Mouse (Mus musculus) hematopoietic multipotent progenitor cell, adult 10-12 weeks (in vitro differentiated cells): ENCODE results near the gene Samt4. TPM values are rescaled to one million over a fixed set of nuclear protein-coding genes. Genes with fewer than 3 reads are reported as not detected.

Experiments used
- polyA plus RNA-seq: library from polyadenylated mRNA; stranded (reverse); fragments of >175 nt; gene quantifications from 2 replicates; pipeline ENCODE4 v1.2.3, GENCODE M21; 2012; ENCODE audit warnings: low replicate concordance

Samt4 gene
- not detected in 2 replicates for polyA plus RNA-seq

DNA sequence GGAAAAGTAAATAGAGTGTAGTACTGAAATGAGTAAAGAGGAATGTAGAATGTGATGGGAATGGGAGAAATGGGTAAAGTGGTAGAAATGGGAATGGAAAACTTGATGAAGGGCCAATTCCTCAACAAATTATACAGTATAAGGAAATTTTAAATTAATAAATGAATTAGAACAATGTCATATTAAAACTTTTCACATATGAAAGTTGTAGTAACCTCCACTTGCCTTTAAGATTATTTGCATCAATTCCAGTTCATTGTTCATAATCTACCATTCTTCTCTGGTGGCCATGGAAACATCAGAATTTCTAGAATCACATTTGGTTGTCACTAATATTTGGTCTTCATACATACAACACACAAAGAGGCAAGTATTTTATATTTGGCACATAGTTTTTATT, at the start of gene Samt4:
Gene Samt4 (plus strand): TSS at position 301 of the 400 bp plus-strand sequence.

Other genes starting within 250 kb of the Samt4 start
- not detected in 2 replicates for gene 4930524N10Rik, start 138.6 kb upstream of the Samt4 start, polyA plus RNA-seq
- not detected in 2 replicates for gene Samt2, start 97.4 kb downstream of the Samt4 start, polyA plus RNA-seq